Mouse (Mus musculus) E14TG2a.4 (cell line): Measurements from ENCODE around the gene E4f1.

ENCODE experiments used
- CTCF ChIP-seq: conservative IDR thresholded peaks from 2 replicates; pipeline ENCODE4 v1.5.1; 2014; ENCODE audit warnings: low read length
- NANOG ChIP-seq: IDR thresholded peaks from 2 replicates; pipeline ENCODE4 v1.6.1; 2014; ENCODE audit warnings: borderline replicate concordance, low read length, mixed read lengths

DNA sequence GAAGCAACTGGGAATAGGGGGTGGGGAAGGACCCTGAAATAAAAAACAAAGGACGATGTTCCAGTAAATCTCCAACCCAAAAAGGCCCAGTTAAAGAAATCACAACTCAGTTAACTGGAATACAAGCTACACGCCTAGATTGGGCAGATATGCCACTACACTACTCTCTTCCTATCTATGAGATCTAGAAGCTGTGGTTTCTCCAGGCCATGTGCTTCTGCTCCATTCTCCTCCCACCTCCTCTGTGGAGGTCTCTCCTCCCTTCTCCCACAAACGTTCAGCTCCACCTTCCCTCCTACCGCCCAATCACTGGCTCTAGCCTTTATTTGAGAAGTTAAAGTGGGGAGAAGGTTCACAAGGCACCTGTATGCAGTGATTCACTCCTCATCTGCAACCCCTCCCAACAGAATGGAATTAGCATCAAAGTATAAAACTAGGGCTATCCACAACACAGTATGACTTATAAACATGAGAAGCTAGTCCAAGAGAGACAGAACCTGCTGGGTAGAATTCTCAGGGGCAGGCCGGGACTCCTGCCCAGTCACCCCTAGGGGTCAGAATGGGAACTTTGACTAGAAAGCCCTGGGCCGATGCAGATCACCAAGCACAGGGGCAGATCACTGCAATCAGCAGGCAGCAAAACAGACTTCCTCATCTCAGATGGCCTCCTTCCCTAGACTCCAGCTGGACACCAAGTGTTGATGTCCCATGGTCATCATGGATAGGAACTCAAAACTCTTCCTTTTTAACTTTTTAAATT is 6.6 kb downstream of the E4f1 start:
- TF ChIP-seq CTCF (peak; percentile 44), NANOG (no peak)
